Mouse (Mus musculus) lung, postnatal 0 days (tissue): ENCODE measurements around the gene Mesp2. TPM values are rescaled to one million over a fixed set of nuclear protein-coding genes. Genes with fewer than 3 reads are reported as not detected.

Experiments used
- ATAC-seq: fragments of 200-750 bp; cut with Nextera tagmentation; 2 replicates; pipeline ENCODE4 v1.8.0; 2017; ENCODE audit warnings: moderate library complexity
- DNase-seq: peaks from one replicate; pipeline ENCODE4 v3.0.0-alpha.2; 2016; ENCODE audit warnings: low spot score
- H3K27ac ChIP-seq: fragments of 300-500 bp; sonication (generic); 2 replicates; pipeline ENCODE4 v1.5.1; 2014; ENCODE audit warnings: antibody characterized with exemption, mild to moderate bottlenecking, low read length, mixed read lengths
- H3K27me3 ChIP-seq: fragments of 300-500 bp; sonication (generic); replicated peaks from 2 replicates; pipeline ENCODE4 v1.6.1; 2014; ENCODE audit warnings: low read length, mixed read lengths; ENCODE audit not compliant: insufficient read depth
- H3K36me3 ChIP-seq: fragments of 300-500 bp; sonication (generic); 2 replicates; pipeline ENCODE4 v1.6.1; 2014; ENCODE audit warnings: low read length, mixed read lengths; ENCODE audit not compliant: insufficient read depth
- H3K4me1 ChIP-seq: fragments of 300-500 bp; sonication (generic); 2 replicates; pipeline ENCODE4 v1.6.1; 2014; ENCODE audit warnings: antibody characterized with exemption, low read depth, low read length, mixed read lengths; ENCODE audit not compliant: insufficient read depth
- H3K4me2 ChIP-seq: fragments of 300-500 bp; sonication (generic); replicated peaks from 2 replicates; pipeline ENCODE4 v1.6.1; 2014; ENCODE audit warnings: low read depth, mild to moderate bottlenecking, low read length, moderate library complexity, mixed read lengths
- H3K4me3 ChIP-seq: fragments of 300-500 bp; sonication (generic); 2 replicates; pipeline ENCODE4 v1.5.1; 2014; ENCODE audit warnings: low read depth, low read length
- H3K9ac ChIP-seq: fragments of 300-500 bp; sonication (generic); replicated peaks from 2 replicates; pipeline ENCODE4 v1.6.1; 2014; ENCODE audit warnings: low read depth, mild to moderate bottlenecking
- H3K9me3 ChIP-seq: fragments of 300-500 bp; sonication (generic); 2 replicates; pipeline ENCODE4 v1.6.1; 2016; ENCODE audit warnings: low read length, mixed read lengths
- CTCF ChIP-seq: IDR thresholded peaks from 2 replicates; pipeline ENCODE4 v1.5.1; 2016; ENCODE audit warnings: antibody characterized with exemption, mild to moderate bottlenecking
- EP300 ChIP-seq: IDR thresholded peaks from 2 replicates; pipeline ENCODE4 v1.6.1; 2016; ENCODE audit warnings: antibody characterized with exemption, mild to moderate bottlenecking, control low read depth
- WGBS: fragments of 180-500 bp; shearing (Covaris S2); extraction: QIAGEN DNeasy Blood & Tissue Kit; methylation state at CpG from one replicate; pipeline ENCODE4 v1.1.7; 2014; 5-methylcytosine and 5-hydroxymethylcytosine counted together
- polyA plus RNA-seq: library from polyadenylated mRNA; unstranded; fragments of >200 nt; fragmentation: Nextera tagmentation; extraction: Ambion mirVana; gene quantifications from 2 replicates; pipeline ENCODE4 v1.2.1, GENCODE M21; 2015

Mesp2 gene
- polyA plus RNA-seq, 1 experiment from 2014 or later: 0.99 TPM

DNA sequence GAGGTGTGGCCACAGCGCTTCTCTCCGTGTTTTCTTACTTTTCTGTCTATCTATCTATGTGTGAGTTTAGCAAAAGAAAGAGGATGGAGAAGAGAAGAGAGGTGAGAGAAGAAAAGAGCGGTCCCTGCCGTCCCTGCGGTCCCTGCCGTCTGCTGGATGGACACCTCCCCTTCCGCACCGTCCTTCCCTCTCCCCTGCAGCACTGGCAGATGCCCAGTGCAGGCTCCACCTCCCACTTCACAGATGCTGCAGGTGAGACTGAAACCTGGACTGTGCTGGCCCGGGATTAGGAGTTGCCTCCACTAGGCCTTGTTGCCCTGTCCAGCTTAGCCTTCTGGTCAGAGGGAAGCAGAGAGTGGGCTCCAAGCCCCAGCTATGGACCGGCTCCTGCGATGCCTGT lies 9.1 kb upstream of the Mesp2 start:
- Histone ChIP-seq H3K9me3 (no peaks in the 10 kb centered on the region), H3K4me2 (no peak overlapping the region), H3K36me3 (no peaks in the 10 kb centered on the region), H3K27ac (no peak overlapping the region), H3K27me3 (no peaks in the 10 kb centered on the region), H3K9ac (no peak overlapping the region), H3K4me1 (no peaks in the 10 kb centered on the region), H3K4me3 (no peak overlapping the region)
- TF ChIP-seq CTCF (no peak), EP300 (no peak)
- DNase-seq (peak; percentile 46), ATAC-seq (peak; percentile 78)
- 47% methylated on average over 11 of the region's 11 CpGs for WGBS

GRCm38 (mm10) chr7:79802037-79802436 lies 8.5 kb upstream of the Mesp2 start:
- ATAC-seq: no peak
- no peaks in the 10 kb centered on the region for H3K4me1 ChIP-seq
- no peaks in the 10 kb centered on the region for H3K9me3 ChIP-seq
- WGBS: 53% methylated on average over 5 of the region's 5 CpGs
- TF ChIP-seq CTCF (no peak), EP300 (no peak)
- H3K4me3 ChIP-seq: no peak overlapping the region
- no peak for DNase-seq
- H3K27ac ChIP-seq: no peak overlapping the region
- no peaks in the 10 kb centered on the region for H3K36me3 ChIP-seq
- H3K4me2 ChIP-seq: no peak overlapping the region
- H3K27me3 ChIP-seq: no peaks in the 10 kb centered on the region
- no peak overlapping the region for H3K9ac ChIP-seq

GRCm38 (mm10) chr7:79803887-79804286 lies 6.6 kb upstream of the Mesp2 start:
- Histone ChIP-seq H3K36me3 (no peaks in the 10 kb centered on the region), H3K27me3 (no peaks in the 10 kb centered on the region), H3K9me3 (no peaks in the 10 kb centered on the region), H3K4me1 (no peaks in the 10 kb centered on the region), H3K27ac (no peak overlapping the region), H3K4me2 (no peak overlapping the region), H3K9ac (no peak overlapping the region), H3K4me3 (no peak overlapping the region)
- 31% methylated on average over 2 of the region's 2 CpGs for WGBS
- no peak for ATAC-seq
- TF ChIP-seq EP300 (no peak), CTCF (no peak)
- peak; percentile 70 for DNase-seq

GRCm38 (mm10) chr7:79808561-79808960 lies 2.0 kb upstream of the Mesp2 start:
- H3K27ac ChIP-seq: no peak overlapping the region
- no peak for DNase-seq
- H3K4me2 ChIP-seq: no peak overlapping the region
- no peaks in the 10 kb centered on the region for H3K36me3 ChIP-seq
- H3K9me3 ChIP-seq: no peaks in the 10 kb centered on the region
- TF ChIP-seq CTCF (no peak), EP300 (no peak)
- H3K4me3 ChIP-seq: no peak overlapping the region
- no peak overlapping the region for H3K9ac ChIP-seq
- peaks cover 5% of the 10 kb centered on the region; the same call in 1 of the 2 replicates for H3K27me3 ChIP-seq
- H3K4me1 ChIP-seq: no peaks in the 10 kb centered on the region
- 66% methylated on average over 7 of the region's 7 CpGs for WGBS
- no peak for ATAC-seq

- Histone ChIP-seq H3K27me3 (peaks cover 5% of the 10 kb centered on the region; the same call in 1 of the 2 replicates), H3K4me2 (no peak overlapping the region), H3K9ac (no peak overlapping the region), H3K9me3 (no peaks in the 10 kb centered on the region), H3K36me3 (no peaks in the 10 kb centered on the region), H3K4me3 (no peak overlapping the region), H3K4me1 (no peaks in the 10 kb centered on the region), H3K27ac (no peak overlapping the region)
- TF ChIP-seq EP300 (no peak), CTCF (no peak)
- WGBS: 41% methylated on average over 1 of the region's 1 CpGs
- DNase-seq: no peak
- ATAC-seq: no peak
These were observed 2.9 kb downstream of the Mesp2 start for GRCm38 (mm10) chr7:79813409-79813808.

GRCm38 (mm10) chr7:79818321-79818720 lies 7.8 kb downstream of the Mesp2 start:
- Histone ChIP-seq H3K4me3 (no peak overlapping the region), H3K27me3 (no peaks in the 10 kb centered on the region), H3K4me2 (no peak overlapping the region), H3K9me3 (no peaks in the 10 kb centered on the region), H3K4me1 (no peaks in the 10 kb centered on the region), H3K36me3 (no peaks in the 10 kb centered on the region), H3K9ac (no peak overlapping the region), H3K27ac (no peak overlapping the region)
- no peak for DNase-seq
- 11% methylated on average over 6 of the region's 6 CpGs for WGBS
- no peak for ATAC-seq
- TF ChIP-seq EP300: no peak
- no peak for TF ChIP-seq CTCF

GRCm38 (mm10) chr7:79819515-79819914 lies 9.0 kb downstream of the Mesp2 start:
- 18% methylated on average over 4 of the region's 4 CpGs for WGBS
- Histone ChIP-seq H3K9ac (no peak overlapping the region), H3K4me3 (no peak overlapping the region), H3K4me2 (no peak overlapping the region), H3K36me3 (no peaks in the 10 kb centered on the region), H3K27me3 (no peaks in the 10 kb centered on the region), H3K27ac (no peak overlapping the region), H3K9me3 (no peaks in the 10 kb centered on the region), H3K4me1 (no peaks in the 10 kb centered on the region)
- ATAC-seq: no peak
- DNase-seq: no peak
- TF ChIP-seq CTCF (no peak), EP300 (no peak)
